Mouse (Mus musculus) intestine, embryonic 16.5 days (tissue): Measurements from ENCODE around the gene En2. TPM values are rescaled to one million over a fixed set of nuclear protein-coding genes. Genes with fewer than 3 reads are reported as not detected.
A peak's percentile ranks its signal among the peaks of the same experiment; 100 is the strongest.

Source experiments
- ATAC-seq: fragments of 200-750 bp; cut with Nextera tagmentation; 2 replicates; pipeline ENCODE4 v1.8.0; 2017; ENCODE audit warnings: moderate TSS enrichment, moderate library complexity
- H3K27ac ChIP-seq: fragments of 300-500 bp; sonication (generic); 2 replicates; pipeline ENCODE4 v1.5.1; 2014; ENCODE audit warnings: mild to moderate bottlenecking, low read length
- H3K27me3 ChIP-seq: fragments of 300-500 bp; sonication (generic); replicated peaks from 2 replicates; pipeline ENCODE4 v1.6.1; 2014; ENCODE audit warnings: low read length, control low read depth, mixed read lengths; ENCODE audit not compliant: control insufficient read depth, insufficient read depth
- H3K36me3 ChIP-seq: fragments of 300-500 bp; sonication (generic); 2 replicates; pipeline ENCODE4 v1.6.1; 2014; ENCODE audit warnings: low read length, control low read depth; ENCODE audit not compliant: control insufficient read depth, insufficient read depth
- H3K4me1 ChIP-seq: fragments of 300-500 bp; sonication (generic); 2 replicates; pipeline ENCODE4 v1.6.1; 2014; ENCODE audit warnings: low read length, control low read depth, mixed read lengths; ENCODE audit not compliant: control insufficient read depth, insufficient read depth
- H3K4me2 ChIP-seq: fragments of 300-500 bp; sonication (generic); 2 replicates; pipeline ENCODE4 v1.6.1; 2014; ENCODE audit warnings: low read depth, low read length, control low read depth
- H3K4me3 ChIP-seq: fragments of 300-500 bp; sonication (generic); 2 replicates; pipeline ENCODE4 v1.5.1; 2014; ENCODE audit warnings: mild to moderate bottlenecking, low read length
- H3K9ac ChIP-seq: fragments of 300-500 bp; sonication (generic); 2 replicates; pipeline ENCODE4 v1.6.1; 2014; ENCODE audit warnings: low read depth, low read length
- H3K9me3 ChIP-seq: fragments of 300-500 bp; sonication (generic); 2 replicates; pipeline ENCODE4 v1.6.1; 2016; ENCODE audit warnings: low read length, control low read depth; ENCODE audit not compliant: control insufficient read depth
- WGBS: fragments of 180-500 bp; shearing (Covaris S2); extraction: QIAGEN DNeasy Blood & Tissue Kit; methylation state at CpG from one replicate; pipeline ENCODE4 v1.1.7; 2014; 5-methylcytosine and 5-hydroxymethylcytosine counted together
- polyA plus RNA-seq: library from polyadenylated mRNA; unstranded; fragments of >200 nt; fragmentation: Nextera tagmentation; extraction: Ambion mirVana; gene quantifications from 2 replicates; pipeline ENCODE4 v1.2.1, GENCODE M21; 2015

Gene En2
- polyA plus RNA-seq, 1 experiment from 2014 or later = not detected

- WGBS = under 1% methylated on average over 31 of the region's 31 CpGs
- Histone ChIP-seq H3K4me2 (no peak overlapping the region), H3K4me3 (no peak overlapping the region), H3K27ac (no peak overlapping the region), H3K9ac (no peak overlapping the region), H3K4me1 (0 out of 2 replicates have a peak, but pooled peaks cover 3% of the 10 kb centered on the region), H3K36me3 (no peaks in the 10 kb centered on the region), H3K9me3 (no peaks in the 10 kb centered on the region), H3K27me3 (peaks cover 81% of the 10 kb centered on the region)
- no peak for ATAC-seq
These were observed 7.0 kb upstream of the En2 start for GRCm38 (mm10) chr5:28158308-28159071.

GRCm38 (mm10) chr5:28159072-28159458 lies 6.4 kb upstream of the En2 start:
- no peak for ATAC-seq
- Histone ChIP-seq H3K4me2 (no peak overlapping the region), H3K36me3 (no peaks in the 10 kb centered on the region), H3K27ac (no peak overlapping the region), H3K4me3 (no peak overlapping the region), H3K4me1 (0 out of 2 replicates have a peak, but pooled peaks cover 3% of the 10 kb centered on the region), H3K9me3 (no peaks in the 10 kb centered on the region), H3K27me3 (peaks cover 83% of the 10 kb centered on the region), H3K9ac (no peak overlapping the region)
- 2% methylated on average over 15 of the region's 15 CpGs for WGBS

GRCm38 (mm10) chr5:28159891-28160470 lies 5.5 kb upstream of the En2 start:
- ATAC-seq = no peak
- Histone ChIP-seq H3K27me3 (peaks cover 81% of the 10 kb centered on the region), H3K4me1 (0 out of 2 replicates have a peak, but pooled peaks cover 3% of the 10 kb centered on the region), H3K4me2 (no peak overlapping the region), H3K36me3 (no peaks in the 10 kb centered on the region), H3K4me3 (no peak overlapping the region), H3K9me3 (no peaks in the 10 kb centered on the region), H3K9ac (no peak overlapping the region), H3K27ac (no peak overlapping the region)
- WGBS = 6% methylated on average over 8 of the region's 8 CpGs

GRCm38 (mm10) chr5:28161383-28161937 lies 4.0 kb upstream of the En2 start:
- Histone ChIP-seq H3K27me3 (peaks cover 89% of the 10 kb centered on the region), H3K4me3 (no peak overlapping the region), H3K9me3 (no peaks in the 10 kb centered on the region), H3K4me2 (no peak overlapping the region), H3K9ac (no peak overlapping the region), H3K27ac (no peak overlapping the region), H3K36me3 (no peaks in the 10 kb centered on the region), H3K4me1 (peaks cover 18% of the 10 kb centered on the region)
- WGBS = 3% methylated on average over 20 of the region's 20 CpGs
- no peak for ATAC-seq

GRCm38 (mm10) chr5:28161938-28162402 lies 3.5 kb upstream of the En2 start:
- peaks cover 23% of the 10 kb centered on the region for H3K4me1 ChIP-seq

GRCm38 (mm10) chr5:28163926-28164325 lies 1.6 kb upstream of the En2 start:
- Histone ChIP-seq H3K4me1 (peaks cover 24% of the 10 kb centered on the region), H3K36me3 (no peaks in the 10 kb centered on the region), H3K27ac (no peak overlapping the region), H3K9ac (no peak overlapping the region), H3K9me3 (no peaks in the 10 kb centered on the region), H3K27me3 (peaks cover 82% of the 10 kb centered on the region), H3K4me2 (no peak overlapping the region), H3K4me3 (no peak overlapping the region)
- 9% methylated on average over 1 of the region's 1 CpGs for WGBS
- no peak for ATAC-seq

More at GRCm38 (mm10) chr5:28161938-28162402, 3.5 kb upstream of the En2 start:
- no peak overlapping the region for H3K9ac ChIP-seq
- H3K9me3 ChIP-seq = no peaks in the 10 kb centered on the region
- 0% methylated on average over 24 of the region's 24 CpGs for WGBS
- no peak overlapping the region for H3K4me2 ChIP-seq
- no peaks in the 10 kb centered on the region for H3K36me3 ChIP-seq
- no peak overlapping the region for H3K4me3 ChIP-seq
- ATAC-seq = no peak
- H3K27ac ChIP-seq = no peak overlapping the region
- peaks cover 89% of the 10 kb centered on the region for H3K27me3 ChIP-seq

- Histone ChIP-seq H3K36me3 (no peaks in the 10 kb centered on the region), H3K27me3 (peaks cover 78% of the 10 kb centered on the region), H3K9me3 (no peaks in the 10 kb centered on the region), H3K9ac (0 out of 2 replicates have a peak overlapping the region, but pooled peaks have one; percentile 19), H3K27ac (no peak overlapping the region), H3K4me2 (peak overlapping the region; percentile 96), H3K4me3 (peak overlapping the region; percentile 56), H3K4me1 (peaks cover 24% of the 10 kb centered on the region)
- WGBS = under 1% methylated on average over 111 of the region's 111 CpGs
- peak; percentile 52 for ATAC-seq
These were observed 1.1 kb downstream of the En2 start for GRCm38 (mm10) chr5:28166256-28167231.

GRCm38 (mm10) chr5:28167611-28168252 lies 2.2 kb downstream of the En2 start:
- WGBS = 1% methylated on average over 29 of the region's 29 CpGs
- Histone ChIP-seq H3K4me1 (peaks cover 21% of the 10 kb centered on the region), H3K9me3 (no peaks in the 10 kb centered on the region), H3K4me3 (no peak overlapping the region), H3K4me2 (no peak overlapping the region), H3K27ac (no peak overlapping the region), H3K9ac (no peak overlapping the region), H3K36me3 (no peaks in the 10 kb centered on the region), H3K27me3 (peaks cover 76% of the 10 kb centered on the region)
- ATAC-seq = no peak
